Mouse (Mus musculus) bone marrow macrophage, adult 2 months (primary cell): ENCODE results near the gene Cpm. TPM values are rescaled to one million over a fixed set of nuclear protein-coding genes. Genes with fewer than 3 reads are reported as not detected.

ENCODE experiments used
- H3K27ac ChIP-seq: 2 replicates; pipeline ENCODE4 v1.5.1; 2012; ENCODE audit warnings: low read depth, low read length; ENCODE audit not compliant: insufficient read depth
- H3K4me1 ChIP-seq: 2 replicates; pipeline ENCODE4 v1.6.1; 2012; ENCODE audit warnings: low read length; ENCODE audit not compliant: control insufficient read depth, insufficient read depth
- H3K4me3 ChIP-seq: 2 replicates; pipeline ENCODE4 v1.5.1; 2012; ENCODE audit warnings: mild to moderate bottlenecking, low read length, moderate library complexity; ENCODE audit not compliant: insufficient read depth
- CTCF ChIP-seq: IDR thresholded peaks from 2 replicates; pipeline ENCODE4 v1.5.1; 2012; ENCODE audit warnings: low read depth, mild to moderate bottlenecking, low read length, moderate library complexity
- POLR2A ChIP-seq: IDR thresholded peaks from 2 replicates; pipeline ENCODE4 v1.6.1; 2012; ENCODE audit warnings: mild to moderate bottlenecking, low read depth, low read length, borderline replicate concordance
- polyA plus RNA-seq: library from polyadenylated mRNA; stranded (reverse); fragments of >200 nt; gene quantifications from 2 replicates; pipeline ENCODE4 v1.2.4, GENCODE M21; 2012; ENCODE audit not compliant: missing spikeins, insufficient read depth, insufficient read length

Cpm gene
- polyA plus RNA-seq, 1 experiment = not detected

GRCm38 (mm10) chr10:117677494-117678236 is 48.4 kb downstream of the Cpm start:
- TF ChIP-seq CTCF = no peak
- Histone ChIP-seq H3K27ac (no peak overlapping the region), H3K4me1 (peaks cover 14% of the 10 kb centered on the region), H3K4me3 (no peak overlapping the region)

- Histone ChIP-seq H3K27ac (no peak overlapping the region), H3K4me1 (peaks cover 14% of the 10 kb centered on the region), H3K4me3 (no peak overlapping the region)
- TF ChIP-seq CTCF (no peak), POLR2A (no peak)
Observed at GRCm38 (mm10) chr10:117678357-117678756, 49.1 kb downstream of the Cpm start.

- H3K4me3 ChIP-seq = no peak overlapping the region
Observed at GRCm38 (mm10) chr10:117679029-117679686, 49.9 kb downstream of the Cpm start.

GRCm38 (mm10) chr10:117679963-117680473 is 50.7 kb downstream of the Cpm start:
- TF ChIP-seq POLR2A (no peak), CTCF (no peak)
- Histone ChIP-seq H3K27ac (no peak overlapping the region), H3K4me1 (peaks cover 21% of the 10 kb centered on the region), H3K4me3 (no peak overlapping the region)

More at GRCm38 (mm10) chr10:117679029-117679686, 49.9 kb downstream of the Cpm start:
- H3K27ac ChIP-seq = no peak overlapping the region
- TF ChIP-seq CTCF (no peak), POLR2A (no peak)
- peaks cover 14% of the 10 kb centered on the region for H3K4me1 ChIP-seq

- Histone ChIP-seq H3K4me1 (peaks cover 22% of the 10 kb centered on the region), H3K27ac (no peak overlapping the region), H3K4me3 (no peak overlapping the region)
- TF ChIP-seq POLR2A (no peak), CTCF (no peak)
Observed at GRCm38 (mm10) chr10:117680868-117681513, 51.7 kb downstream of the Cpm start.

- no peak for TF ChIP-seq CTCF
- no peak for TF ChIP-seq POLR2A
- peaks cover 17% of the 10 kb centered on the region for H3K4me1 ChIP-seq
- no peak overlapping the region for H3K27ac ChIP-seq
- no peak overlapping the region for H3K4me3 ChIP-seq
Observed at GRCm38 (mm10) chr10:117681543-117681942, 52.2 kb downstream of the Cpm start.

GRCm38 (mm10) chr10:117681999-117682857 is 52.9 kb downstream of the Cpm start:
- TF ChIP-seq POLR2A = no peak
- TF ChIP-seq CTCF = no peak
- H3K4me3 ChIP-seq = no peak overlapping the region
- no peak overlapping the region for H3K27ac ChIP-seq
- peaks cover 14% of the 10 kb centered on the region for H3K4me1 ChIP-seq

GRCm38 (mm10) chr10:117682858-117683733 is 53.8 kb downstream of the Cpm start:
- H3K4me1 ChIP-seq = peaks cover 14% of the 10 kb centered on the region
- TF ChIP-seq CTCF = no peak
- no peak for TF ChIP-seq POLR2A
- no peak overlapping the region for H3K4me3 ChIP-seq
- H3K27ac ChIP-seq = no peak overlapping the region
